Mouse (Mus musculus): ENCODE data around the gene Aldh3b2.

DNA sequence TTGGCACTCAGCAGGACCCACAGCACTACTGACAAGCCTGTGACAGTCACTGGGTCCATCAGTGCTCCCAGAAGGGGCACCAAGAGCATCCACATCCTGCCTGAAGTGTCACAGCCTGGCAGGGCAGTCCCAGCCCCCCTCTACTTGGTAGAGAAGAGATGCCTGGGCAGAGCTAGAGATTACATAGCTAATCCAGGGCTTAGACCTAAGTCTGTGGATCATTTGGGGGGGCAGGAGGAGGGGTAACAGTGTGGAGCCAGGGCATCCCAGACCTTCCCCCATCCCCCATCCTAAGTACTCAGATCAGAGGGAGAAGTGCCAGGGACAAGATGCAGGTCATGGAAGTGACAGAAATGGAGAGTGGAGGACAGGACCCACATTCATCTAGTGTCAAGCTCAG is 42.7 kb downstream of the Aldh3b2 start:
- TF ChIP-seq GATA1 (IDR thresholded peaks at IDR 0.05; ENCODE audit: low read length) (no peak), TAL1 (IDR thresholded peaks at IDR 0.05; ENCODE audit: low read length) (no peak)
